Mouse (Mus musculus): Measurements from ENCODE around the gene Carmil2.

- TF ChIP-seq CTCF (IDR thresholded peaks at IDR 0.05; ENCODE audit: extremely low read depth, insufficient read depth, low read length) (no peak), POLR2A (IDR thresholded peaks at IDR 0.05; ENCODE audit: extremely low read depth, insufficient read depth, low read length) (no peak)
Observed at GRCm38 (mm10) chr8:105715042-105715441, 29.0 kb downstream of the Carmil2 start.
